10 mouse cellular contexts compared by ENCODE assay signal in genomic region chr7:68915976-68916375, GRCm38 (mm10).
"Had no signal": no experiment of that assay in that cellular context is flagged by ENCODE, and none has a peak within 500 bp of the region (broad histone marks: within the 10 kb centered on the region; RNA-seq: fewer than 3 reads in every experiment).

No protein-coding gene starts in this region.

- DNase-seq: kidney, postnatal 10 days; kidney, postnatal 4 days; left cerebral cortex, postnatal 4 days; liver, embryonic 13.5 days; liver, postnatal 0 days; lung, postnatal 14 days; right cerebral cortex, adult 18-20 months; right cerebral cortex, postnatal 25 days; thymus, adult 2 months; thymus, postnatal 25 days had no signal
